Mouse (Mus musculus): ENCODE measurements around the gene Slc2a2. TPM values are rescaled to one million over a fixed set of nuclear protein-coding genes. Genes with fewer than 3 reads are reported as not detected.

Gene Slc2a2
- polyA plus RNA-seq, 1 experiment from 2014 or later = 0.04 TPM

GRCm38 (mm10) chr3:28780511-28780910, 82.8 kb downstream of the Slc2a2 start:
- WGBS = 69% methylated on average over 9 of the region's 9 CpGs
- Histone ChIP-seq H3K27me3 (replicated peaks; ENCODE audit: low read depth, poor library complexity, severe bottlenecking) (peaks cover 16% of the 10 kb centered on the region), H3K4me1 (peaks cover 9% of the 10 kb centered on the region), H3K27ac (replicated peaks) (0 out of 2 replicates have a peak overlapping the region, but pooled peaks have one; percentile 40), H3K4me3 (peak overlapping the region; percentile 92), H3K9me3 (no peaks in the 10 kb centered on the region), H3K36me3 (replicated peaks) (no peaks in the 10 kb centered on the region; the same call in 1 of the 2 replicates)
- no peak for DNase-seq (ENCODE audit: low spot score)

Other genes with a start within 250 kb of the Slc2a2 start
- 12.9 and 13.5 TPM in 2 replicates for gene Eif5a2, start 83.4 kb downstream of the Slc2a2 start, polyA plus RNA-seq (2016; fragmentation: Nextera tagmentation; extraction: Ambion mirVana)
- 318 and 326 TPM in 2 replicates for gene Rpl22l1, start 107.5 kb downstream of the Slc2a2 start, polyA plus RNA-seq (2016; fragmentation: Nextera tagmentation; extraction: Ambion mirVana)
- not detected in 2 replicates for gene Gm1527, start 194.7 kb downstream of the Slc2a2 start, polyA plus RNA-seq (2016; fragmentation: Nextera tagmentation; extraction: Ambion mirVana)